Mouse (Mus musculus): Measurements from ENCODE around the gene Ncor2. TPM values are rescaled to one million over a fixed set of nuclear protein-coding genes. Genes with fewer than 3 reads are reported as not detected.

Gene Ncor2
- total and polyA plus RNA-seq, 3 experiments, result 5.0 to 46.8 TPM; not detected in 1

- DNase-seq (ENCODE audit: low read depth, low spot score), result no peak
- Histone ChIP-seq H3K27me3 (ENCODE audit: control insufficient read depth in 1 of 2, insufficient read depth in 2 of 2, low read length in 2 of 2) (peaks cover 0 to 2% of the 10 kb centered on the region in 2 experiments; a peak in 2 of 4 replicates), H3K9me3 (replicated peaks; ENCODE audit: insufficient read depth, low read length) (no peaks in the 10 kb centered on the region)
Measured at GRCm38 (mm10) chr5:125217426-125218170, 38.6 kb upstream of the Ncor2 start.

DNA sequence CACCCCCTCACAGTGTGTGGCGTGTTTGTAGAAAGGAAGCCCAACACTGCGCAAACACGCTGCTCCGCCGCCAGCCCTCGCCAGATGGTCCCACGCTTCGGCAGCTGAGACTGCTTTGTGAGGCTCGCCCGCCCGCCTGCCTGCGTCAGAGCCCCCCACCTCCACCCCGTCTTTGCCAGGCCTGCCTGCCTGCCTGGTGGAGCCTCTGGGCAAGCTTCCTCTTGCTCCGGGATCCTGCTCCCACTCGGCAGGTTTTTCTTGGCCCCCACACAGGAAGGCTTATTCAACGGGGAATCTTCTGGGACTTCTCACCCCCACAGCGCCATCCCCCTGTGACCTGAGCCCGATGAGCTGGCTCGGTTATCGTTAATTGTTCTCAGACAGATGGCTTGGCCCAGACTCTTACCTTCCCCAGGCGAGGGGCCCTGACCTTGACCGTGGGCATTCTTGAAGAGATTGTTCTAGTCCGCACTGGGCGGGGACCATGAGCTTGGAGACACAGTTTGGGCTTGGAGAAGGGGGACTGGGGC, 37.0 kb upstream of the Ncor2 start:
- Histone ChIP-seq H3K9me3 (replicated peaks; ENCODE audit: insufficient read depth, low read length) (no peaks in the 10 kb centered on the region), H3K4me1 (ENCODE audit: control insufficient read depth in 1 of 2, insufficient read depth in 2 of 2, low read length in 2 of 2) (no peaks in the 10 kb centered on the region), H3K9ac (ENCODE audit: control insufficient read depth, low read depth, low read length, poor library complexity, severe bottlenecking) (no peak overlapping the region), H3K36me3 (ENCODE audit: control insufficient read depth in 1 of 2, insufficient read depth in 2 of 2, low read length in 2 of 2) (no peaks in the 10 kb centered on the region), H3K27me3 (ENCODE audit: control insufficient read depth in 1 of 2, insufficient read depth in 2 of 2, low read length in 2 of 2) (peaks cover 0 to 2% of the 10 kb centered on the region in 2 experiments; a peak in 2 of 4 replicates), H3K27ac (ENCODE audit: control insufficient read depth, low read depth, low read length) (no peak overlapping the region), H3K4me3 (ENCODE audit: control insufficient read depth in 1 of 2, insufficient read depth in 1 of 2, low read depth in 2 of 2, low read length in 2 of 2) (no peak overlapping the region), H3K79me2 (ENCODE audit: control insufficient read depth, insufficient read depth, low read length, poor library complexity) (no peaks in the 10 kb centered on the region)
- DNase-seq (ENCODE audit: low read depth, low spot score), result no peak
- no peak for TF ChIP-seq ZNF384 (IDR thresholded peaks at IDR 0.05; ENCODE audit: low read depth, low read length)
- TF ChIP-seq SIN3A (IDR thresholded peaks at IDR 0.05; ENCODE audit: low read length), result no peak
- TF ChIP-seq MAZ (IDR thresholded peaks at IDR 0.05; ENCODE audit: low read depth, low read length), result no peak
- TF ChIP-seq GABPA (IDR thresholded peaks at IDR 0.05; ENCODE audit: low read depth, low read length), result no peak
- TF ChIP-seq MEF2A (IDR thresholded peaks at IDR 0.05; ENCODE audit: extremely low read depth, insufficient replicate concordance, low read depth, low read length, poor library complexity, severe bottlenecking), result no peak
- TF ChIP-seq POLR2AphosphoS5 (IDR thresholded peaks at IDR 0.05; ENCODE audit: borderline replicate concordance, low read depth, low read length), result no peak
- TF ChIP-seq CHD1 (IDR thresholded peaks at IDR 0.05; ENCODE audit: low read depth, low read length), result no peak
- no peak for TF ChIP-seq MYC (IDR thresholded peaks at IDR 0.05; ENCODE audit: low read depth, low read length)
- TF ChIP-seq TBP (IDR thresholded peaks at IDR 0.05; ENCODE audit: low read depth, low read length), result no peak
- TF ChIP-seq TCF12 (IDR thresholded peaks at IDR 0.05; ENCODE audit: low read depth, low read length), result no peak
- no peak for TF ChIP-seq TAL1 (IDR thresholded peaks at IDR 0.05; ENCODE audit: low read length)
- TF ChIP-seq ELF1 (IDR thresholded peaks at IDR 0.05; ENCODE audit: low read depth, low read length), result no peak
- no peak for TF ChIP-seq RCOR1 (IDR thresholded peaks at IDR 0.05; ENCODE audit: low read depth, low read length)
- no peak for TF ChIP-seq MAFK (IDR thresholded peaks at IDR 0.05; ENCODE audit: borderline replicate concordance, low read depth, low read length)
- no peak for TF ChIP-seq CHD2 (IDR thresholded peaks at IDR 0.05; ENCODE audit: low read length)
- TF ChIP-seq UBTF (IDR thresholded peaks at IDR 0.05; ENCODE audit: borderline replicate concordance, insufficient read depth, low read depth, low read length), result no peak
- TF ChIP-seq POLR2AphosphoS2 (IDR thresholded peaks at IDR 0.05; ENCODE audit: low read length), result no peak
- TF ChIP-seq HCFC1 (IDR thresholded peaks at IDR 0.05; ENCODE audit: low read depth, low read length), result no peak

More at GRCm38 (mm10) chr5:125217426-125218170, 38.6 kb upstream of the Ncor2 start:
- Histone ChIP-seq H3K4me1 (ENCODE audit: control insufficient read depth in 1 of 2, insufficient read depth in 2 of 2, low read length in 2 of 2) (no peaks in the 10 kb centered on the region), H3K36me3 (ENCODE audit: control insufficient read depth in 1 of 2, insufficient read depth in 2 of 2, low read length in 2 of 2) (no peaks in the 10 kb centered on the region), H3K4me3 (ENCODE audit: control insufficient read depth in 1 of 2, insufficient read depth in 1 of 2, low read depth in 2 of 2, low read length in 2 of 2) (no peak overlapping the region), H3K9ac (ENCODE audit: control insufficient read depth, low read depth, low read length, poor library complexity, severe bottlenecking) (no peak overlapping the region), H3K79me2 (ENCODE audit: control insufficient read depth, insufficient read depth, low read length, poor library complexity) (no peaks in the 10 kb centered on the region), H3K27ac (ENCODE audit: control insufficient read depth, low read depth, low read length) (no peak overlapping the region)
- TF ChIP-seq USF2 (IDR thresholded peaks at IDR 0.05; ENCODE audit: borderline replicate concordance in 1 of 2, insufficient read depth in 1 of 2, low read depth in 1 of 2, low read length in 2 of 2) (no peak), NELFE (IDR thresholded peaks at IDR 0.05; ENCODE audit: low read depth, low read length) (no peak), GABPA (IDR thresholded peaks at IDR 0.05; ENCODE audit: low read depth, low read length) (no peak), EP300 (IDR thresholded peaks at IDR 0.05; ENCODE audit: low read depth in 1 of 2, low read length in 2 of 2) (no peak)
